Mouse (Mus musculus): ENCODE data around the gene Cpa1.
A peak's percentile ranks its signal among the peaks of the same experiment; 100 is the strongest.

The Cpa1 gene

DNA sequence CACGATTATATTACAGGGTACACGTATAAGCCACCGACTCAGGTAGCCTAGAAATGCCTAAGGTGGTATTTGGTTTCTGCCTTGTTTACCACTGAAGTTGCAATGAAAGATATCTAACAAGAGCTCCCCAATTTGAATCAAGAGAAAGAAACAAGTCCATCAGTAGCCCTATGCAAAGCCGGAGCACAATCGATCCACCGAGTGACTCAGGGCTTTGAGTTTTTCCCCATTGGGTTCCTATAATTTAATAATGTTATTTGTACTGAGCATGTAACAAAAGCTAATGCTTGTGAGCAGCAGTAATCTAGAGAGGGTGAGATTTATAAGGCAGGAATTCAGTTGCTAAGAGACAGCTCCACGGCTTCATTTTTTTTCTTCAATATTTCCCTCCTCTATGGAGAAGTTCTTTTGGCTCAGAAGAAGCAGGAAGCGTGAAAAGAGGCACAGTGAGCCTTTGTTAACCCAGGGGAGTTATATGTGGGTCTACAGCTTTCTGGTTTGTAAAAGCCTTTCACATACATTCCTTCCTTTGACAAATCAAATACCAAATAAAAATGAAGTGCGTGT lies 35.8 kb downstream of the Cpa1 start:
- no peak for DNase-seq (ENCODE audit: low read depth, low spot score)
- Histone ChIP-seq H3K27me3 (ENCODE audit: control insufficient read depth, insufficient read depth, low read length, poor library complexity, severe bottlenecking) (no peaks in the 10 kb centered on the region), H3K36me3 (ENCODE audit: control insufficient read depth, insufficient read depth, low read length, poor library complexity, severe bottlenecking) (no peaks in the 10 kb centered on the region)

DNA sequence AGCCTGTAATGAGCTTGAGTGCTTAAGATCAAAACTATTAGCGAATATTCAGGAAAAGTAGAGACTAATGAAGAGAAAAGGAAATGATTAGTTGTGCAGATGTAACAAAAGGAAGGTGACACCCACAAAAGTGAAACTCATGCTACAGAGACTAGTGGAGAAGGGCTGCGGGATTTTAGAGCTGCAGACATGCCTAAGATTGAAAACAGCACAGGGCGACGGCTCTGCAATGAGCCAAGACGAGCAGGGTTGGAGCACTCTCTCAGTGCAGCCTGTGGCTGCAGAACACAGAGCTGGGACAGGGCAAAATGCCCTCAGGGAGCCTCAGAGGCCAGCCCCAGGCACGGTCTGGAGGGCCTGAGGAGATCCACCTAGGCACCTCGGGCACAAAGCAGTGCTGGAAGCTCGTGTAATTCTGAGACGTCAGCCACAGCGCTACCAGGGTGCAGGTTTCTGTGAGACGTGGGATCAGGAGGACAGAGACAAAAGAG lies 36.3 kb downstream of the Cpa1 start:
- no peak for DNase-seq (ENCODE audit: low read depth, low spot score)
- H3K27me3 ChIP-seq (ENCODE audit: control insufficient read depth, insufficient read depth, low read length, poor library complexity, severe bottlenecking) = no peaks in the 10 kb centered on the region
- no peaks in the 10 kb centered on the region for H3K36me3 ChIP-seq (ENCODE audit: control insufficient read depth, insufficient read depth, low read length, poor library complexity, severe bottlenecking)

DNA sequence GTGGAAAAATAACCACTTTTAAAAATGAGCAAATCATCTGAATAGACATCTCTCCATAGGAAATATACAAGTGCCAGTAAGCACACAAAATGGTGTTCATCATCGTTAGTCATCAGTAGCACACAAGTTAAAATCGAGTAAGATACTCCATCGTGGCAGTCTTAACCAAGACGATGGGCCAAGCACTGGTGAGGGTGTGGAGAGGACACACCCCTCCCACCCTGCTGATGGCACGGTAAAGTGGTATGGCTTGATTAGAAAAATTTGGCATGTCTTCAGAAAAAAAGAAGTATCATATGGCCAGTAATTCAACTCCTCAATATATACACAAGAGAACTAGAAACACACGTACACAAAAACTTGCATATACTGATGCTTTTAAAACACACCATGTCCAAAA lies 37.5 kb downstream of the Cpa1 start:
- no peak for DNase-seq (ENCODE audit: low read depth, low spot score)
- no peaks in the 10 kb centered on the region for H3K27me3 ChIP-seq (ENCODE audit: control insufficient read depth, insufficient read depth, low read length, poor library complexity, severe bottlenecking)
- H3K36me3 ChIP-seq (ENCODE audit: control insufficient read depth, insufficient read depth, low read length, poor library complexity, severe bottlenecking) = no peaks in the 10 kb centered on the region

DNA sequence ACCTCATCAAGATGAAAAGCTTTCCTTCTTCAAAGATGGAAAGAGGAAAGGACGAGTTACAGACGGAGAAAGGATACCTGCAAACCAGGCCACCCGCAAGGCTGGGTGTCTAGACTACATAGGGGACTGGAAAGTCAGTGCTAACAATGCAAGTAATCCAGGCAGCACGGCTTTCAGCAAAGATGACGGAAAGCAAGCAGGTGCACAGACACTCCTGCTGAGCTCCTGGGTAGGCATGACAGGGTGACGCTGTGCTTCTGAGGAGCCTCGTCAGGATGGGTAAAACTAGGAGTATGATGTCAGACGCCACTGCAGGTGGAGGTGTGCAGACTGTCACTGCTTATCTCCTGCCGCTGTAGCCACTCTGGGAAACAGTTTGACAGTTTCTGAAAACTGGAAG lies 38.6 kb downstream of the Cpa1 start:
- Histone ChIP-seq H3K27me3 (ENCODE audit: control insufficient read depth, insufficient read depth, low read length, poor library complexity, severe bottlenecking) (no peaks in the 10 kb centered on the region), H3K36me3 (ENCODE audit: control insufficient read depth, insufficient read depth, low read length, poor library complexity, severe bottlenecking) (no peaks in the 10 kb centered on the region)
- DNase-seq (ENCODE audit: low read depth, low spot score) = no peak

DNA sequence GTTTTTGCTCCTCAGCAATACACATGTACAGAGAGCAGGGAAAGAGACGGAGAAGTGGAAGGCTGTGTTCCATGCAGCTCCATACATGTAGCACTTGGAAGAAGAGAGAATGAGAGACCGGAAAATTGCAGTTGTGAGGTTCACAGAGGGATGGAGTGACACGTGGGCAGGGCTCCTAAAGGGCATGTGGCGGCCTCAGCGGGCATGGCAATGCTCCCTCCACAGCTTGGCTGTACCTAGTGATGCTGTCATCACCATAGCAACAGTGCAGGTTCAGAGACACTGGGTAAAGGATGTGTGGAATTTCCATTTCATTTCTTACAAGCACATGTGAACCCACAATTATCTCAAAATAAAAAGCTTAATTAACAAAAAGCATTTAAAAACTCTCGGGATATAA lies 39.5 kb downstream of the Cpa1 start:
- no peaks in the 10 kb centered on the region for H3K27me3 ChIP-seq (ENCODE audit: control insufficient read depth, insufficient read depth, low read length, poor library complexity, severe bottlenecking)
- no peak for DNase-seq (ENCODE audit: low read depth, low spot score)
- no peaks in the 10 kb centered on the region for H3K36me3 ChIP-seq (ENCODE audit: control insufficient read depth, insufficient read depth, low read length, poor library complexity, severe bottlenecking)

DNA sequence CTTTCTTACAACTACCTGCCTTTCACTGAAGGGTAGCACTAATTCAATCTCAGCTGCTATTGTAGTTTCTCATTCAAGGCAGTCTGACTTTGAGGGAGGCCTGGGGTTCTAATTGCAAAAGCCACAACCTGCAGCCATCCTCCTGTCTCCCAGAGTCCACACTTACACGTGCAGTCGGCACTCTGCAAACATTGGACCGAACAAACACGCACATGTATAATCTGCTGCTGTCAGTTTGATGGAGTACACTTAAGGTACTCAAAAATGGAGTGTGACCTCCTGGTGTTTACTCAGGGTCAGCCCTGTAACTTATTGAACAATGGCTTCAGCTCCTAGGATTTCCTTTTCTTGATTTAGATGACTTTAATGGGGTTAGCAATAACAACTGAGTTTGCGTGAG lies 40.5 kb downstream of the Cpa1 start:
- Histone ChIP-seq H3K27me3 (ENCODE audit: control insufficient read depth, insufficient read depth, low read length, poor library complexity, severe bottlenecking) (no peaks in the 10 kb centered on the region), H3K36me3 (ENCODE audit: control insufficient read depth, insufficient read depth, low read length, poor library complexity, severe bottlenecking) (no peaks in the 10 kb centered on the region)
- DNase-seq (ENCODE audit: low read depth, low spot score) = no peak

DNA sequence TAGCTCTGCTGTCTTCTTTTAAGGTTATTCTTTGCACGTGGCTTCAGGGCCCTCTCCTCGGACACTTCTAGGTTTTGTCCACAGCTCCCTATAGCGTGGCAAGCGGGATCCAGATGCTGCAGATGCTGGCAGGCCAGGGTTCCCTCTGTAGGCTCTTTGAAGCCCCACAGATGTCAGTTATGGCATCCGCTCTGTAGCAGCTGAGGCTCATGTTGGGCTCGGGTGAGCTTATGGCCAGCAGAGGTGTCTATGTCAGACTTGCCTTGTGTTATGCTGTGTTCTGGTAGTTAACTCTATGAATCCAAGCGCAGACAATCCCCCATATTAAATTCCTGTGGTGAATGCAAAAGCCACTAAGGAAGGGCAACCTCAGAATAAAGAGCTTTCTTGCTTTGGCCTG lies 41.4 kb downstream of the Cpa1 start:
- DNase-seq (ENCODE audit: low read depth, low spot score) = no peak
- no peaks in the 10 kb centered on the region for H3K36me3 ChIP-seq (ENCODE audit: control insufficient read depth, insufficient read depth, low read length, poor library complexity, severe bottlenecking)
- H3K27me3 ChIP-seq (ENCODE audit: control insufficient read depth, insufficient read depth, low read length, poor library complexity, severe bottlenecking) = no peaks in the 10 kb centered on the region

DNA sequence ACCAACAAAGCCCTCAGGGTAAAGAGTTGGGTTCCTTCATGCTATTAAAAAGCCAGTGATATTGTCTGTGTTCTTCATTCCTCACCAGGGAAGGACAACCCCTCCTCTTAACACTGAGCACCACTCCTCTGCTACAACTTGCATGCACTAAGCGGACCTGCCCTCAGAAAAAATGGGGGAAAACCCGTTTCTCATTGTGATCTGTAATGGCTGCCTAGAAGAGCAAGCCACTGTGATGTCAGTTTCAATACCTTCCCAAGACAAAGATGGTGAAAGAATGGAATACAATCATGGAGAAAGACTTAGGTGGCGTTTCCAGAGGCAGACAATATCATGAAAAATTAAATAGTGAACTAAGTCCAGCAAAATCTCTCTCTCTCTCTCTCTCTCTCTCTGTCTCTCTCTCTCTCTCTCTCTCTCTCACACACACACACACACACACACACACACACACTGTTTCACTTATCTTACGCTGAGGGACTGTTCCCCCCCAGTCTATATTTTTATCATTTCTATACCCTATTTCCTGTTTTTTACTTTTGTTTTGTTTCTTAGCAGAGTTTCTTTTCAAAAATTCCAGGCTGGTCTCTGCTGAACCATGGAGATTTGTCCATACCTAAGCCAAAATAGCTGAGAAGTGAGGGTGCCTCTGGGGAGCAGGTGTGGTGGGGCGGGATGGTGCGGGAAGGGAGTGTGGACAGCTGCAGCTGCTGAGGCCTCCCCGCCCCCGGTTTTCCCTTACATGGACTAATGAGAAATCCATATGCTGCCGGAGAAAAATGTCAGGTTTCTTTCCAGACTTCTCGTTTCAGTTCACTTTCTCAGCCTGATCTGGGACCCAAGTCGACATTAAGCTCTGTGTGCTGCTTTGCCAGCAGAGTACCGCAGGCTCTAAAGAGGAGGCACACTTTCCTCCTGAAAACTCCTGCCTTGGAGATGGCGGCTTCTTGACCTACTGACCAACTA lies 43.2 kb downstream of the Cpa1 start:
- Histone ChIP-seq H3K36me3 (ENCODE audit: control insufficient read depth, insufficient read depth, low read length, poor library complexity, severe bottlenecking) (no peaks in the 10 kb centered on the region), H3K27me3 (ENCODE audit: control insufficient read depth, insufficient read depth, low read length, poor library complexity, severe bottlenecking) (no peaks in the 10 kb centered on the region)
- DNase-seq (ENCODE audit: low read depth, low spot score) = no peak

DNA sequence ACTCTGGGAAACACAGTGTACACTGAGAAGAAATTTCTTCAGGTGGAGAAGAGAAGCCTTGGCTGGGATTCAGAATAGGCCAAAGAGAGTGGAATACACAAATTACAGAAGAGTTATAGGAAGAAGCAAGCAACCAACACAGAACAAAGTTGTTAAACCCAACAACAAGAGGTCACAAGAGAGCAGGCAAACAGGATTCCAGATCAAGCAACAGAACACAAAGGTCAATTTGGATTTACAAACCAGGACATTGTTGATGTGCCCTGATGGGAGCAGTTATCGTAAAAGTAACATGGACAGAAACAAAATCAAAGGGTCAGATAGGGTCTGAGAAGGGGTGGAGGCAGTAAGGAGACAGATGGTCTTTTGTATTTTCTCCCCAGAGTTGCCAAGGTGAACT lies 45.6 kb downstream of the Cpa1 start:
- H3K27me3 ChIP-seq (ENCODE audit: control insufficient read depth, insufficient read depth, low read length, poor library complexity, severe bottlenecking) = no peaks in the 10 kb centered on the region
- no peaks in the 10 kb centered on the region for H3K36me3 ChIP-seq (ENCODE audit: control insufficient read depth, insufficient read depth, low read length, poor library complexity, severe bottlenecking)
- no peak for DNase-seq (ENCODE audit: low read depth, low spot score)

DNA sequence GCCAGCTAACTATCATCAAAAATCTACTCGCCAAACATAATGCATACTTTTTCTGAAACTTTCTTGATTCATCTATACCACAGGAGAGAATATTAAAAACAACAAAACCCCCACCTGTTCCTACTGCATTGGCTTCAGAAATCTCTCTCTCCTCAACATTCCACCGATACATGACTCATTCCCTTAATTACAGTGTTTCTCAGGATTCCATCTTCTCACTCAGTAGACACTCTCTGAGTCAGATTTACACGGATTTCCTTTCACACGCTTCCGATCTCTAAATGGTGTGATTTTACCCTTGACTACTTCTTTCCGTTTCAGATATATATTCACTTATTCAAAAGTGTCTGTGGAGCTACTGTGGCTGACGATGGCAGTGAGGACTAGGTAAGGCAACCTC lies 48.2 kb downstream of the Cpa1 start:
- Histone ChIP-seq H3K36me3 (ENCODE audit: control insufficient read depth, insufficient read depth, low read length, poor library complexity, severe bottlenecking) (no peaks in the 10 kb centered on the region), H3K27me3 (ENCODE audit: control insufficient read depth, insufficient read depth, low read length, poor library complexity, severe bottlenecking) (no peaks in the 10 kb centered on the region)
- DNase-seq (ENCODE audit: low read depth, low spot score) = no peak

DNA sequence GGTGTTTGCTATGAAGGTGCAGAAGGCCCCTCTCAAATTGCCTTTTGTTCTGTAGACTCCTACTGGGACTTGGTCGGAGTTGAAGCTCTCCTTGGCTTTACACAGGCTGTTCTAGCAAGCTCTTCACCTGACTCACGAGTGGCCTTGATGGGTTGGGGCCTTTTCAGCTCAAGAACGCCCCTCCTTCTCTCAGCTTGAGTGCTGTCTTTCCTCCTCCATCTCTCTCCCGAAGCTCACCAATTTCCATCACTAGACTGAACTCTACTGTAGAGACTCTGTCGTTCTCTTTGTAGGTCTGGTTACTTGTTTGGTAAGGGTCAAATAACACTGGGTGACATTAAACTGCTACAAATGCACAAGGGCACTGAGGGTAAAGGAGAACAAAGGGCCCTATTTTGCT lies 53.8 kb downstream of the Cpa1 start:
- Histone ChIP-seq H3K36me3 (ENCODE audit: control insufficient read depth, insufficient read depth, low read length, poor library complexity, severe bottlenecking) (no peaks in the 10 kb centered on the region), H3K27me3 (ENCODE audit: control insufficient read depth, insufficient read depth, low read length, poor library complexity, severe bottlenecking) (no peaks in the 10 kb centered on the region)
- peak; percentile 4 for DNase-seq (ENCODE audit: low read depth, low spot score)

DNA sequence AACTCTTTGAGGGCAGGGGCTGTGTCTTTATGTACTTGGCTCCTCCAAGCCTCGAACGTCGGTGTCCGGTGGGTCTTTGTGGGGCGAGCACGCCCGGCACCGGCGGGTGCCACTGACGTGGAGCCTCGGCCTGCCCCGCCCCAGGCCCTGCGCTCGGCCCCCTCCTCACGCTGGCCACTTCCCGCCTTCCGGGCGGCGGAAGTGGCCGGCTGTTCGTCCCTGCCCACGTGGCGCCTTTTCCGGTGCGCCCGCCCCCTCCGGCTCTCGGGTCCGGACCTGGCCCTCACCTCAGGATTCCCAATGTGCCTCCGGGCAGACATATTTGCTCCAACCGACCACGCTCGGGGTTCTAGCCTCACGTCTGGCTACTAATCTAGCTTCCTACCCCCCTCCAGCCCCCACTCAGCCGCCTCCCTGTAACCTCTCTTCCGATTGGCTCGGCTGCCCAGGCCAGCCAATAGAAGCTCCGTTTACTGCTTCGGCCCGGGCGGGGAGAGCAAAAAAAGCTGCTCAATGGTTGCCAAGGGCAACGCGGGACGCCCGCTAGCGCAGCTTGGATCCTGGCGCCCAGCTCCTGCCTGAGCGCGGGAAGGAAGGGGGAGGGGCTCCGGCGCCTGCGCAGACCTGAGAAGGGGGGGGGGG lies 54.5 kb downstream of the Cpa1 start, which contains the start of gene Cep41:
Cep41 (minus strand) TSS at position 400 of the 642 bp plus-strand sequence.
- Histone ChIP-seq H3K36me3 (ENCODE audit: control insufficient read depth, insufficient read depth, low read length, poor library complexity, severe bottlenecking) (no peaks in the 10 kb centered on the region), H3K27me3 (ENCODE audit: control insufficient read depth, insufficient read depth, low read length, poor library complexity, severe bottlenecking) (no peaks in the 10 kb centered on the region)
- peak; percentile 94 for DNase-seq (ENCODE audit: low read depth, low spot score)

DNA sequence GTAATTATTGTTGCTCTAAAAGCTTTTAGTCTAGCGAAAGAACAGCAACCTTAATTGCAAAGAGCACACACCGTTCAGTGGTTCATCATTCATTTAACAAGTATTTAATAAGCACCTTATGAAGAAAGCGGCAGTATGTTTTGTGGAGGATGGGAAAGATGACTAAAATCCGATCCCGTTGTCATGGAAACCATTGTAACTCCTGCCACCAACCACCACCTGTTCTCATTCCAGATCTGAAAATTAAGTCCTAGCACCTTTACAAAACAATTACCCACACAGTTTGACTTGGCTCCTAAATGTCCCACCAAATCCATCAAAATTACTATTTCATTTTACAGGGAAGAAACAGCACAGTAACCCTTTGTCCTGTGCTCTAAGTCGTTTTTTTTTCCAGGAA lies 55.2 kb downstream of the Cpa1 start:
- no peaks in the 10 kb centered on the region for H3K36me3 ChIP-seq (ENCODE audit: control insufficient read depth, insufficient read depth, low read length, poor library complexity, severe bottlenecking)
- DNase-seq (ENCODE audit: low read depth, low spot score) = no peak
- H3K27me3 ChIP-seq (ENCODE audit: control insufficient read depth, insufficient read depth, low read length, poor library complexity, severe bottlenecking) = no peaks in the 10 kb centered on the region

All from splenic B cell, adult 2 months (primary cell).